Mouse (Mus musculus) MEL-GATA-1-ER (cell line): ENCODE data around the gene Prkrip1.
"Not testable (repeated sequence)": the region's sequence is repeated elsewhere in the genome, so short reads cannot be mapped to it uniquely, and the experiment has no call there.

Source experiments
- DNase-seq: peaks from one replicate; pipeline ENCODE4 v3.0.0-alpha.2; 2012; ENCODE audit warnings: low read depth; ENCODE audit errors: extremely low read depth

The Prkrip1 gene

DNA sequence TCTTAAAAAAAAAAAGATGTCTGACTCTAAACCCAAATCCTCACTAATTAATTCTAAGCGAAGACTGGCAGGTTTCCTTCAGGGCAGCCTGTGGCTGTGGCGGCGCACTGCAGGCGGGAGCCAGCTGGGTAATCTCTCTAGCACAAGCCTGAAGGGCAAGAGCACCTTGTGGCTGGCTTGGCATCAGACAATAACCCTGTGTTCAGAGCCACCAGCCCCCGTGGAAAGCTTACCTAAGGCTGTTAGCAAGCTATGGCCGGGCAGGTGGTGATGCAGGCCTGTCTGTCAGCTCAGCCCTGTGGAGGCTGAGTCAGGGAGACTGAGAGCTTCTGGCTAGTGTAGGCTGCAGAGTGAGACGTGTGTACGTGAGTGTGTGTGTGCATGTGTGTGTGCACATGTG is 33.5 kb downstream of the Prkrip1 start:
- DNase-seq = no peak

DNA sequence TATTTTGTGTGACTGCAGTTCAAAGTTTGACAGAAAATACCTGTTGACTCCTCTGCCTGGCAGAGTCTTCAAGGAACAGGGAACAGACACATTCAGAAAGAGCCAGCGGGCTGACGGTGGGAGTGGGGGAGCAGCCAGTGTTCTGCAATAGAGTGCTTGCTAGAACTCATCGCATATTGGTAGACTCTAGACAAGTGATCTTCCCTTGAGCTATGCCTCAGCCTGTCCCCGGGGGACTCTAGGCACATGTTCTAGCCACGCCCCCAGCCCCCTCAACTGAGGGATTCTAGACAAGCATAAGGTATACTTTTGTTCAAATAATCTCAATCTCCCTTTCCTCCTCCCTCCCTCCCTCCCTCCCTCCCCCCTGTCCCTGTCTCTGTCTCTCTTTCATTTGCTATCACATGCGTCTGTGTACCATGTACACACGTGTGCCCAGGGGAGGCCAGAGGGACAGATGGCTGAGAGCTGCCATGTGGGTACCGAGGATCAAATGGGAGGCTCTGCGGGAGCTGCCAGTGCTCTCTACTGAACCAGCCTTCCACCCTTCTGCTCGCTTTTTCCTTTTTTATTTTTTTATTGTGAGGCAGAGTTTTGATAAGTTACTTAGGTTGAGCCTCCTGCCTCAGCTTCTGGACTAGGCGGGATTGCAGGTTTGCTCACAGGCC is 34.8 kb downstream of the Prkrip1 start:
- no peak for DNase-seq

DNA sequence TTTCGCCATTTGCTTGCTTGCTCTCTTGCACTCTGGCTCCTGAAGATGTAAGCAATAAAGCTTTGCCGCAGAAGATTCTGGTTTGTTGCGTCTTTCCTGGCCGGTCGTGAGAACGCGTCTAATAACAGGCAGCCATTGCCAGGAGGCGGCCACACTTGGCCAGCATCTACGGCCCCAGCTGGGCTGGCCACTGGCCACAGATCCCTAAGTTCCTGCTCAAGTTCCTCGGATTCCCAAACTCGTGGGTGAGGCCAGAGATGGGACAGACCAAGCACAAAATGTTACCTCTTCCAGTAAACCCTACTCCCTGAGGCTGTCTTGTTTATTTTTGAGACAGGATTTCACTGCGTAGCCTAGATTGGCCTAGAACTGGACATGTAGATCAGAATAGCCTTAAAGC is 38.7 kb downstream of the Prkrip1 start:
- DNase-seq = not testable (repeated sequence)

DNA sequence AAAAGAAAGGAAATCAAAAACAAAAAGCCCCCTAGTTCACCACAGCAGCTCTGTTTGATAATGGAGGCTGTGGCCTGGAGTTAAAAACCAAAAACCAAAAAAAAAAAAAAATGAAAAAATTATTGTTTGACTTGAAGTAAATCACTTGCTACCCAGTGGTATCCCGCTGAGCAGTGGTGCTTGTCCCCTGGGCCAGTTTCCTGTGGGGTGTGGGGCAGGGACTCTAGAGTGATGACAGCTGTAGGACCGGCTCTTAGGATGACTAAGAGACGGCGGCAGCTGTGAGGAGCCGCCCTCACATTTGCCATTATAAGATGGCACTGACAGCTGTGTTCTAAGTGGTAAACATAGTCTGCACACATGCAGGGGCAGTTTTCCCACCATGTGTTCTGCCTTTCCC is 43.4 kb downstream of the Prkrip1 start:
- no peak for DNase-seq

DNA sequence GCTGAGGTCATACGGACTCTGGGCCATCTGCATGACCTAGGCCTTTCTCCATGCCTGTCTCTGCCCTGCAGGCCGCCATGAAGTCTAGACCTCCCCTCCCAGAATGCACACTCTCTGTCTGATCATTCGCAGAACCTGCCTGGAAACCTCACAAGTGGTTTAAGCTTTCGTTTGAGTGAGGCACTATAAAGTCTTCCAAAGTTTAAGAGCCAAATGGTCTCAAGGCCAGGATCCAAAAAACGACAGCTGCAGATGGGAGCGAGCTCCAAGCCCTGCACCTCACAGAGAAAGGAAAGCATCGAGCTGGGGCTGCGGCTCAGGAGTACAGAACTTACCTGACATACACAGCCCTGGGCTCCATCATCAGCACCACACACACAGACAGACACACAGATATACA is 46.4 kb downstream of the Prkrip1 start:
- no peak for DNase-seq

DNA sequence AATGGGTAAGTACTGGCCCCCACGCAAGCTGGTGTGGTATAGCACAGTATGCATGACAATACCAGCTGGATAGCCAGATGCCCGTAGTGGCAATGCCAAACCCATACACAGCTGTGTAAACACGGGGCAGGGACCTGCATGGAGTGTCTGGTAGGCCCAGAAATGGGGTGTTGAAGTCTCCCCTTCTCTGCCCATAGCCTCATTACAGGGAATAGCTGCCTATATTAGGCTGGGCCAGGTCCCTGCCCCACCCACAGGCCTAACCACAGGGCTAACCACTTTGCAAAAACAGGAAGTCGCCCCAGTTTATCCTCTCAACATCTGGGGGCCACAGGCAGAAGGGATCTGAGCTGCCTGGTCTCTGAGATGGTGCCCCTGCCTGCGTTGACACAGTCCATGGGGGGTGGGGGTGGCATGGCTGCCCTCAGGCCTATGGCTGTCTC is 49.6 kb downstream of the Prkrip1 start:
- peak; percentile 71 for DNase-seq

DNA sequence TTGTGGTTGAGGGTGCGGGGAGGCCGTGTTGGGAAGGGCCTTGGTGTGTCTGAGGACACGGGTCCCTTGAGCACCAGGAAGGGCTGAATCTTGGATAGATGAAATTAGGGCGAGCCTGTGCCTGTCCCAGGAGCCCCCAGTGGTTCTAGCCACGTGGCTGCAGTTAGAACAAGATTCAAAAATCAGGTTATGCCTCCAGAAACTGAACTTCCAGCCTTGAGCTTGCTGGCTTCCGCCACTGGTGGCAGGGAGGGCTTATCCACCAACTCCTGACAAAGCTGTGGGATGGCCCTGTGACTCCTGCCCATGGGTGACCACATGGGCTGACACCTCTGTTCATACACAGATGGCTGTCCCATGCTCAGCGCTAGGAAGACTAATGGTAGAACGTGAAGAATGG is 51.1 kb downstream of the Prkrip1 start:
- no peak for DNase-seq

DNA sequence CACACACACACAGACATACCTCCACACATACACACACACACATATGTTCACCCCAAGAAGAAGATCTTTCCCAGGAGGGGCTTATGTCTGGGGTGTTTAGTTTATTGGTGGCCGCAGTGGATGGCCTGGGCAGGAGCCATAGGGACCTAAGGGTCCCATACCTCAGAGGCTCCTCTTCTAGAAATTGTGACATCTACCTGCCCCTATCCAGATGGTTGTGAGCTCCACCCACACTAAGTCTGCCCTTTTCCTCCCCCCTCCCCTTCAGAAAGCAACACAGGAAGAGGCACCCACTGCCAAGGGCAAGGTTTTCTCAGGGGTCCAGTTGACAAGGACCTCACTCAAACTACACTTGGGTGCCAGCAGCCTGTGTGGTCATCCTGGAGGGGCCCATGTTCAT is 51.8 kb downstream of the Prkrip1 start:
- no peak for DNase-seq

DNA sequence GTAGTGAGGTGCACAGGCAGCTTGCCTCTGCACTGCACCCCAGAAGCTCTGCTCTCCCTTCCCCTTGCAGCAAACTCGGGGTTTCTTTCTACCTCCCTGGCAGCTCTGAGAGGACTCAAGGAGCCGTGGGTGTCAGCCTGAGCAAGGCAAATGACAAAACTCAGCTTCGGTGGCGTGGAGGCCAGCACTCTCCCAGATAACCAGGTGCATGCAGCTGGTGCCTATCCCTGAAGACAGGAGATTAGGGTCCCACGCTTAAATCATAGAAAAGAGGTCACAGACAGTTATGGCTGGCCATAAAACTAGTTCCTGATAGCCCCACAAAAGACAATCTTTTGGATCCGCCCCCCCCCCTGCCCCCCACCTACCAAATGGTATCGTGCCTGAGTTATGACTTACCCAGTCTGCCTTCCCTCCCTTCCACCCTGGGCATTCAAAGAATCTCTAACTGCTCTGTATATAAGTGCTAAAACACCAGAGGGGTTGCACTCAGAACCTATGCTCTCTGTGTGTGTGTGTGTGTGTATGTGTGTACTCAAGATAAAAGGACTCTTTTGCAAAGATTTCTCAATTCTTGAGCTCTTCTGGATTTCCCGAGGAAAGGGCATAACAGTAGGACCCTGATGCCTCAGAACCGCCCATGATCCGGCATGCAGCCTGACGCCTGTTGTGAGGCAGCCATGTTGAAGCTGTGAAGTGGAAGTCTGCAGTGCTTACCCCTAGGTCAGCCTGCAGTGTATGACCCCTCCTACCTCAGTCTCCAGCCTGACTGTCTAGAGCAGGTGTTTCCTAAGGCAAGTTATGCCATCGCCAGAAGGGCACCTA is 53.9 kb downstream of the Prkrip1 start:
- DNase-seq = no peak

DNA sequence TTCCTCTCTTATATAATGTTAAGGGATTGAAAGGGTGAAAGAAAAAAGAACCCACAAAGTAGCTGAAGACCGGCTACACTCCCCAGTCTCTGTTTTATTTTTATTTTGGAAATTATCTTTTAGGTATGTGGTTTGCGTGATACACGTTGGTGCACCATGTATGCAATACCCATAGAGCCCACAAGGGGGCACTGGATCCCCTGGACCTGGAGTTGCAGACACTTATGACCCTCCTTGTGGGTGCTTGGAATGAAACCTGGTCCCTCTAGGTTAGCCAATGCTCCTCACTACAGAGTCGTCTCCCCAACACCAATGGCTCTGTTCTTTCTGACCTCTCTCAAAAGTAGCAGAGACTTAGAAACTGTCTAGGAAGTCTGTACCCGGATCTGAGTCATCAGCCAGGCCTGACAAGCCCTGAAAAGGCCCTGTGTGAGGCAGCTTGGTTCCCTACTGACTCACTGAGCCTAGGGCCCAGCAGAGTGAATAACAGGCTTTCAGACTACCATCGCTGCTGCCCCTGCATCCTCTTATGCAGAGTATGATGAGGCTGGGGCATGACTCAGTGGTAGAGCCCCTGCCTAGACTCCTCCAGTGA is 55.5 kb downstream of the Prkrip1 start:
- no peak for DNase-seq

DNA sequence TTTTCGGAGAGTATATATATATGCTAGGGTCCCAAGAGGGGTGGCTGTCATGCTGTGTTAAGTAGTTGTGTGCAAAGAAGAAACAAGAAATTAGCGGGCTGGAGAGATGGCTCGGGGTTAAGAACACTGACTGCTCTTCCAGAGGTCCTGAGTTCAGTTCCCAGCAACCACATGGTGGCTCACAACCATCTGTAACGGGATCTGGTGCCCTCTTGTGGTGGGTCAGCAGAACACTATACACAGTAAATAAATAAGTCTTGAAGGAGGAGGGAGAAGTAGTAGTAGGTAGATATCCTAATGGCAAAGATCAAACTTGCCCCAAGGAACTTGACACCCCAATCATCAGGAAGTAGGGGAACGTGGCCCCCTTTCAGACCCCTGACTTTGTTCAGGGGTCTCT is 56.0 kb downstream of the Prkrip1 start:
- DNase-seq = no peak

DNA sequence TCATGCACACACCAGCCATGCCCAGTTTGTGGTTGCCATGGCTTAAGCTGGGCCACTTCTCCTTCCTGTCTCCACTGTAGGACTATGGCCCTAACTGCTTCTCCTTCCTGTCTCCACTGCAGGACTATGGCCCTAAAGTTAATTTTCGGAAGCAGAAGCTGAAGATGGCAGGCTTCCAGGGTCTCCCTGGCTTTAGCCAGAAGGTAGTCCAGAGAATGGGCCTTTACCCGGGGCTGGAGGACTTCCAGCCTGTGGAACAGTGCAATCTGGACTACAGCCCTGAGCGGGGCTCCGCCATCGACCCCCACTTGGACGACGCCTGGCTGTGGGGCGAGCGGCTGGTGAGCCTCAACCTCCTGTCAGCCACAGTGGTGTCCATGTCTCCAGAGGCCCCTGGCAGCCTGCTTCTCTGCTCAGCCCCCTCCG is 58.7 kb downstream of the Prkrip1 start:
- no peak for DNase-seq

DNA sequence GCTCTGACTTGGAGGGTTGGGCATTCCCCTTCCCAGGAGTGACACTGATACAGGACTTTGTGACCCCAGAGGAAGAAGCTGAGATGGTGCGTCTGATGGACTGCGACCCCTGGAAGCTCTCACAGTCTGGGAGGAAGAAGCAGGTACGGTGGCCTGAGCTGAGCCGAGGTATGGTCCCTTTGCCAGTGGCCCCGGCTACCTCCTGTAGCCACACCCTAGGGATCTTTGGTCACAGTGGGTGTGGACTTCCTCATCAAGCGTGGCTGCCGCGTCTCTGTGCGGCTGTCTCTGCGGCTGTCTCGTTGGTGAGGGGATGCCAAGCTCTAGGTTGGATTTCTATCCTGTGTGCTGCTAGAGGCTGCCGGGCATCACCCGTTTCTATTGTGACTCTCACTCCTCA is 59.4 kb downstream of the Prkrip1 start:
- DNase-seq = no peak

DNA sequence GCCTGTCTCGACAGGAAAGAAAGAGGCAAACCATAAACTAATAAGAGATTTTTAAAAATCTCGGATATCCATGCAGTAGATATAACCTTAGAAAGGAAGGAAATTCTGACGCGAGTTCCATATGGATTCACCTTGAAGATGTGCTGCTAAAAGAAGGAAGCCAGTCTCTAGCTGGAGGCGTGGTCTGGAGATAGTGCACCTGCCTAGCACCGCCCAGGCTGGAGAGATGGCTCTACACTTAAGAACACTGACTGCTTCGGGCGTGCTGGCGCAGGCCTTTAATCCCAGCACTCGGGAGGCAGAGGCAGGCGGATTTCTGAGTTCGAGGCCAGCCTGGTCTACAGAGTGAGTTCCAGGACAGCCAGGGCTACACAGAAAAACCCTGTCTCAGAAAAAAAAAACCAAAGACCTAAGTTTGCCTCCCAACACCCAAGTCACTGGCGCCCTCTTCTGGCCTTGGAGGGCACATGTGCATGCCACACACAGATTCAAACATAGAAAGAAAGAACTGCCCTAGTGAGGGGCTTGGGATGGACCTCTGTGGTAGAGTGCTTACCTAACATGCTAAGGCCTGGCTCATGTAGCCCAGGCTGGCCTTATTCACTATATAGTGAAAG is 61.0 kb downstream of the Prkrip1 start:
- peak; percentile 65 for DNase-seq

DNA sequence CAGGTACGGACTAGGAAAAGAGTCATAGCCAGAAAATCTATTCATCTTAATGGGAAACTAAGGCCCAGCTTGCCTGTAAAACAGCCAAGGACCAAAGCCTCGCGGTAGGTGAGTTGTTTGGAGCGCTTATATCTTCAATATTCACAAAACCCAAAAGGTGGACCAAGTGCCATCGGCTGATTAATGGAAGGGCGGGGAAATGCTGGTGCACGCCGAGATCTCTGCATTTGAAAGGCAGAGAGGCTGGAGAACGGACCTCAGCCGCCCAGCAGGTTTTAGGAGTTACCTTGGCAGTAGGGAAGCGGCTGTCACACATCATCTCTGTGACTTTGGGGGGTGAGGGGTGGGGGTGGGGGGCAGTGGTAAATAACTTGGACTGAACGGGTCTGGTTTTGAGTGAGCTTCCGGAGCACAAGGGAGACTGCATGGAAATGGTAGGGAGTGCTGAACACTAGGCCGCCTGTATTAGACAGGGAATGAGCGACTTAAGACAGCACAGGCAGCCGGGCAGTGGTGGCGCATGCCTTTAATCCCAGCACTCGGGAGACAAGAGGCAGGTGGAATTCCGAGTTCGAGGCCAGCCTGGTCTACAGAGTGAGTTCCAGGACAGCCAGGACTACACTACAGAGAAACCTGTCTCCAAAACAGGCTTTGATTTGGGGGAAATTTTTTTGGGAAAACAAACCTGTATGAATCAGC is 62.3 kb downstream of the Prkrip1 start:
- DNase-seq = no peak

DNA sequence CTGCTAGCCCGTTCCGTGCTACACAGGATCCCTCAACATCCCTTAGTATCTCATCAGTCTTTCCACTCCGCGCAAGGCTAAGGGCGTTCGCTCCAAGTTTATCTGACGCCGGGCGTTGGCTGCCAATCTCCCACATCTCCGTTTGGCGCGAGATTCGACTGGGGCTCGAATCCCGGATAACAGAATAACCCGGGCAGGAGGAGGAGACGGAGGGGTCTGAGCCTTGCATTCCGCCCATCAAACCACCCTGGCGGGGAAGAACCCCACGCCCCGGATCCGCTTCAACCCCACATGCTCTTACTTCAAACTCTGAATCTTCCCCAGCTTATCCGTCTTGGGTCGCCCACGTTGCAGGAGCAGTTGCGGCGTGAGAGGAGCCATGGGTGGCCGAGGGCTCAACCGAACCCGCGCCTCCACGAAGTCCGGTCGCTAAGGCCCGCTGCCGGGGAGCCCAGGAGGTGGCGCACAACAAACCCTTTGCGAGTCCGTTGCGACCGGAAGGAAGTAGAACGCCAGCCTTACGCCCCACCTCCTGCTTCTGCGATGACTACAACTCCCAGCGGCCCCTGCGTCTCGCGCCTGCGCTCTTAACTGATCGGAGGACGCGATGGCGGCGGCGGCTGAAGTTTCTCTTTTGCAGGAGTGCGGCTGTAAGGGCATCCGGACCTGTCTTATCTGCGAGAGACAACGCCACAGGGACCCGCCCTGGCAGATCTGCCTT is 63.0 kb downstream of the Prkrip1 start, which contains the start of the genes Lrwd1 and Alkbh4:
Gene Lrwd1, minus strand, starts transcription at position 504 of the 721 bp plus-strand sequence.
Gene Alkbh4, plus strand, starts transcription at position 576 of the 721 bp plus-strand sequence.
- DNase-seq = peak; percentile 88
